Mouse (Mus musculus): ENCODE measurements around the gene Shisa4.

- TF ChIP-seq CTCF (conservative IDR thresholded peaks at IDR 0.05; ENCODE audit: insufficient read depth, insufficient read length, low read depth, low read length) (no peak), POLR2A (IDR thresholded peaks at IDR 0.05; ENCODE audit: low read depth, low read length) (no peak)
These were observed 3.5 kb upstream of the Shisa4 start for GRCm38 (mm10) chr1:135378576-135378975.

Data from kidney, adult 2 months (tissue).